Mouse (Mus musculus): ENCODE data around the gene Gjb1.

DNA sequence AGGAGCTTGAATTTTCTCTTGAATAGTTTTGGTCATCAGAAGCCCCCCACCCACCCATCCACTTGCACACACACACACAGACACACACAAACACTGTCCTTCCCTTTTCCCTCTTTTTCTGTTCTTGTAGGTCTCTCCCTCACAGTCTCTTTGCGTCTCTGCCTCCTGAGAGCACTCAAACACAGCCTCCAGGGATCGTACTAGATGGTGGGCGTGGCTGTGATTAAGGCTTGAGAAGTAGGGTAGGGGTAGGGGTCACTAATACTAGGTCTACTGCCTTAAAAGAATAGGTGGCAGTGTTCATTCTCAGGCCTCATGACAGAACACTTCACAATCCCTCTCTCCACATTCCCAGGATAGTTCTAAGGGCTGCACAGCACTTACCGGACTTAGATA lies 44.5 kb downstream of the Gjb1 start, which contains the start of gene Zmym3:
- TF ChIP-seq CTCF (IDR thresholded peaks at IDR 0.05 in 2 of 3, conservative IDR thresholded peaks at IDR 0.05 in 1 of 3; ENCODE audit: control insufficient read depth in 1 of 3, insufficient read depth in 1 of 3, low read depth in 2 of 3, low read length in 3 of 3, poor library complexity in 1 of 3, severe bottlenecking in 1 of 3) (no peak), RCOR1 (IDR thresholded peaks at IDR 0.05; ENCODE audit: low read depth, low read length) (no peak), ZC3H11A (IDR thresholded peaks at IDR 0.05; ENCODE audit: low read depth, low read length) (no peak), E2F4 (IDR thresholded peaks at IDR 0.05; ENCODE audit: borderline replicate concordance, low read depth, low read length) (no peak), BHLHE40 (IDR thresholded peaks at IDR 0.05; ENCODE audit: borderline replicate concordance, low read depth, low read length) (no peak)
